ENCODE assay signal across 9 mouse cellular contexts in genomic region chr14:20884691-20885090, GRCm38 (mm10). TPM values are rescaled to one million over a fixed set of nuclear protein-coding genes. Genes with fewer than 3 reads are reported as not detected.
DNase-seq lines count a peak whose midpoint lies in the region; ATAC-seq and TF ChIP-seq lines count a peak whose summit lies in the region.
"Had no signal": no experiment of that assay in that cellular context is flagged by ENCODE, and none has a peak within 500 bp of the region (broad histone marks: within the 10 kb centered on the region; RNA-seq: fewer than 3 reads in every experiment).

No protein-coding gene starts in this region.

- H3K9me3 ChIP-seq in hindbrain, embryonic 14.5 days (ENCODE audit: control insufficient read depth, low read length): no peaks in the 10 kb centered on the region

- TF ChIP-seq CTCF in heart, adult 2 months (IDR thresholded peaks at IDR 0.05): no peak

- TF ChIP-seq EP300 in heart, adult 2 months (IDR thresholded peaks at IDR 0.05; ENCODE audit: insufficient read depth, low read depth, low read length): no peak

- 76% methylated on average over 5 of the region's 5 CpGs for WGBS in heart, adult 2 months
- 87% methylated on average over 5 of the region's 5 CpGs for WGBS in hindbrain, embryonic 14.5 days

- peak overlapping the region; percentile 92 for H3K4me2 ChIP-seq in myocyte (ENCODE audit: low read depth)
- H3K4me2 ChIP-seq in hindbrain, embryonic 14.5 days (replicated peaks): no peak overlapping the region

- H3K4me3 ChIP-seq in heart, adult 2 months: no peak overlapping the region
- H3K4me3 ChIP-seq in myocyte: no peak overlapping the region
- H3K4me3 ChIP-seq in hindbrain, embryonic 14.5 days (replicated peaks; ENCODE audit: low read length): no peak overlapping the region

- no peaks in the 10 kb centered on the region for H3K36me3 ChIP-seq in heart, adult 2 months (ENCODE audit: control insufficient read depth, insufficient read depth, low read length)
- no peaks in the 10 kb centered on the region for H3K36me3 ChIP-seq in myocyte (ENCODE audit: control insufficient read depth, insufficient read depth)
- H3K36me3 ChIP-seq in hindbrain, embryonic 14.5 days (replicated peaks; ENCODE audit: control insufficient read depth, insufficient read depth): no peaks in the 10 kb centered on the region

- no peak for DNase-seq in heart, adult 2 months
- no peak for DNase-seq in heart, postnatal 36 days
- DNase-seq in lung, postnatal 36 days: peak; percentile 25
- DNase-seq in lung, postnatal 14 days: no peak
- no peak for DNase-seq in hindbrain, embryonic 14.5 days (ENCODE audit: low spot score)
- no peak for DNase-seq in layer of hippocampus, postnatal 36 days
- DNase-seq: cerebellum, postnatal 10 days had no signal

- intact Hi-C loops in heart, adult 2 months (cut with DNase I): loop anchor here (2.0 kb wide), 1 partner anchor 44 kb away; the partner anchor contains the start of gene Vcl
- intact Hi-C loops in heart, postnatal 36 days (cut with DNase I): no loop called here

- no peak for TF ChIP-seq POLR2A in heart, adult 2 months (IDR thresholded peaks at IDR 0.05; ENCODE audit: insufficient read depth, low read depth, low read length)
- no peak for TF ChIP-seq POLR2A in myocyte (IDR thresholded peaks at IDR 0.05; ENCODE audit: insufficient read length, low read depth)

- no peaks in the 10 kb centered on the region for H3K27me3 ChIP-seq in heart, adult 2 months (ENCODE audit: control insufficient read depth, insufficient read depth, low read length)
- H3K27me3 ChIP-seq in myocyte (ENCODE audit: control insufficient read depth, insufficient read depth, insufficient read length): no peaks in the 10 kb centered on the region
- H3K27me3 ChIP-seq in hindbrain, embryonic 14.5 days (ENCODE audit: control insufficient read depth, insufficient read depth, low read length): no peaks in the 10 kb centered on the region

- H3K27ac ChIP-seq in heart, adult 2 months: peak overlapping the region; percentile 31
- H3K27ac ChIP-seq in hindbrain, embryonic 14.5 days: no peak overlapping the region

- peaks cover 8% of the 10 kb centered on the region for H3K4me1 ChIP-seq in heart, adult 2 months (ENCODE audit: control insufficient read depth, insufficient read depth, low read length)
- no peaks in the 10 kb centered on the region for H3K4me1 ChIP-seq in hindbrain, embryonic 14.5 days (replicated peaks; ENCODE audit: control insufficient read depth, insufficient read depth, low read length)

- peak; percentile 5 for ATAC-seq in inflammation-experienced regulatory T-cells, adult 6 months
- no peak for ATAC-seq in hindbrain, embryonic 14.5 days (ENCODE audit: low FRiP score)

- H3K9ac ChIP-seq in heart, adult 2 months (ENCODE audit: low read depth, low read length): no peak overlapping the region
- H3K9ac ChIP-seq in hindbrain, embryonic 14.5 days: no peak overlapping the region

- no peak overlapping the region for H3ac ChIP-seq in myocyte (ENCODE audit: control insufficient read depth, insufficient read length)

- H3K79me2 ChIP-seq in heart, adult 2 months (replicated peaks; ENCODE audit: control insufficient read depth, insufficient read depth, low read length): no peaks in the 10 kb centered on the region
- no peaks in the 10 kb centered on the region for H3K79me2 ChIP-seq in myocyte (ENCODE audit: control insufficient read depth, insufficient read depth)

TF ChIP-seq in myocyte, 11 proteins besides CTCF, POLR2A, EP300 and RAD21:
- TF ChIP-seq USF1 (IDR thresholded peaks at IDR 0.05; ENCODE audit: low read depth) (no peak), MYOG (IDR thresholded peaks at IDR 0.05; ENCODE audit: control insufficient read depth in 1 of 3, insufficient read depth in 1 of 3, insufficient read length in 2 of 3, low read depth in 2 of 3) (no peak), POLR2AphosphoS2 (IDR thresholded peaks at IDR 0.05; ENCODE audit: insufficient read length, low read depth) (no peak), TCF3 (IDR thresholded peaks at IDR 0.05; ENCODE audit: insufficient read length, low read depth) (no peak), MAX (IDR thresholded peaks at IDR 0.05; ENCODE audit: low read depth) (no peak), TCF12 (IDR thresholded peaks at IDR 0.05; ENCODE audit: insufficient read depth, poor library complexity, severe bottlenecking) (no peak), REST (IDR thresholded peaks at IDR 0.05; ENCODE audit: insufficient read depth, insufficient read length) (no peak), SRF (IDR thresholded peaks at IDR 0.05; ENCODE audit: control insufficient read depth, insufficient read length, low read depth) (no peak), E2F4 (IDR thresholded peaks at IDR 0.05; ENCODE audit: insufficient read depth) (no peak), MYOD1 (IDR thresholded peaks at IDR 0.05; ENCODE audit: control insufficient read depth in 1 of 3, insufficient read length in 2 of 3, low read depth in 2 of 3) (no peak), CEBPB (IDR thresholded peaks at IDR 0.05; ENCODE audit: insufficient read depth, poor library complexity, severe bottlenecking) (no peak)

RNA-seq across cellular contexts. Expression of gene Vcl, which starts 44.5 kb away (rescaled TPM):
- total RNA-seq in heart, adult 2 months (2021): 100 to 1,000 TPM; 102 to 103 TPM
- 62.4 and 117 TPM in 2 replicates for polyA plus RNA-seq in heart, adult 2 months (2012; rRNA removed)
- total RNA-seq in heart, postnatal 36 days (2021): 100 to 1,000 TPM; 113 to 137 TPM
- polyA plus RNA-seq in inflammation-experienced regulatory T-cells, adult 6 months (2017; shearing (Covaris generic)): 1 to 10 TPM; 1.1 to 2.8 (median 1.6) TPM
- 104 TPM for polyA plus RNA-seq in myocyte (2012; fragmentation: generic; extraction: Trizol)
- 19.3 and 19.7 TPM in 2 replicates for polyA plus RNA-seq in hindbrain, embryonic 14.5 days (2014; fragmentation: Nextera tagmentation; extraction: Ambion mirVana)
- 10 to 100 TPM; 30.5 to 36.1 TPM for total RNA-seq in layer of hippocampus, postnatal 36 days (2021)

RNA-seq across cellular contexts. Expression of gene Plau, which starts 48.2 kb away (rescaled TPM):
- 1 to 10 TPM; 3.4 to 6.2 TPM for total RNA-seq in heart, adult 2 months (2021)
- polyA plus RNA-seq in heart, adult 2 months (2012; rRNA removed): 1.8 and 3.5 TPM in 2 replicates
- total RNA-seq in heart, postnatal 36 days (2021): 1 to 10 TPM; 6.1 to 6.2 TPM
- under 1 TPM in 1 of 3 experiments, not detected in 2; 0.41 TPM for polyA plus RNA-seq in inflammation-experienced regulatory T-cells, adult 6 months (2017; shearing (Covaris generic))
- polyA plus RNA-seq in myocyte (2012; fragmentation: generic; extraction: Trizol): 40.1 TPM
- polyA plus RNA-seq in hindbrain, embryonic 14.5 days (2014; fragmentation: Nextera tagmentation; extraction: Ambion mirVana): 0.27 and 0.34 TPM in 2 replicates
- 1 to 10 TPM; 4.2 to 4.3 TPM for total RNA-seq in layer of hippocampus, postnatal 36 days (2021)
